Mouse (Mus musculus) effector memory CD4-positive, alpha-beta T cell, adult 7 months (primary cell): Measurements from ENCODE around the gene Barhl1. TPM values are rescaled to one million over a fixed set of nuclear protein-coding genes. Genes with fewer than 3 reads are reported as not detected.

ENCODE experiments used
- polyA plus RNA-seq: library from polyadenylated mRNA; unstranded; fragments of 100-300 nt; shearing (Covaris generic); gene quantifications from one replicate; pipeline ENCODE4 v1.2.1, GENCODE M21; 2017

The Barhl1 gene
- not detected for polyA plus RNA-seq

DNA sequence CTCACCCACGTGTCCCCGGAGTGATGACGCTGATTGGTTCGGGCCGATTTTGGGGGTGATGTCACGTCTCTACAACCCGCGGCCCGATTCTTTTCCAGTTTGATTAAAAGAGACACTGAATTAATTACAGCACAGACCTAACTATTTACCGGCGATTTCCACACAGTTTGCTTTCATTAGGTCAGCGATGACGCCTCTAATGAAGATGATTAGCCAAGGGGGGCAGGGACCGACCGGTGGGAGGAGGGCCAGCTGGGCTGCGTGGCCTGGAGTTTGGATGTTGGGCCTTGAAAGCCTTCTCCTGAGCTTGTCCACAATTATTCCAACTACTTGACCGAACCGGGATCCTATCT is at the start of gene Barhl1:
TSS of gene Barhl1 (minus strand) at position 156 of the 353 bp plus-strand sequence.

Other genes starting within 250 kb of the Barhl1 start
- gene Spaca9, start 216.9 kb downstream of the Barhl1 start, polyA plus RNA-seq = not detected
- not detected for gene Ak8, start 216.5 kb downstream of the Barhl1 start, polyA plus RNA-seq
- 10.8 TPM for gene Gtf3c4, start 76.3 kb downstream of the Barhl1 start, polyA plus RNA-seq
- 18.6 TPM for gene Ddx31, start 76.3 kb downstream of the Barhl1 start, polyA plus RNA-seq
- gene Cfap77, start 138.4 kb upstream of the Barhl1 start, polyA plus RNA-seq = not detected
- 10.2 TPM for gene Ttf1, start 143.6 kb upstream of the Barhl1 start, polyA plus RNA-seq
- gene Setx, start 207.5 kb upstream of the Barhl1 start, polyA plus RNA-seq = 55.1 TPM